Mouse (Mus musculus): ENCODE results near the gene Hmbs.
"Not testable (repeated sequence)": the region's sequence is repeated elsewhere in the genome, so short reads cannot be mapped to it uniquely, and the experiment has no call there.

DNA sequence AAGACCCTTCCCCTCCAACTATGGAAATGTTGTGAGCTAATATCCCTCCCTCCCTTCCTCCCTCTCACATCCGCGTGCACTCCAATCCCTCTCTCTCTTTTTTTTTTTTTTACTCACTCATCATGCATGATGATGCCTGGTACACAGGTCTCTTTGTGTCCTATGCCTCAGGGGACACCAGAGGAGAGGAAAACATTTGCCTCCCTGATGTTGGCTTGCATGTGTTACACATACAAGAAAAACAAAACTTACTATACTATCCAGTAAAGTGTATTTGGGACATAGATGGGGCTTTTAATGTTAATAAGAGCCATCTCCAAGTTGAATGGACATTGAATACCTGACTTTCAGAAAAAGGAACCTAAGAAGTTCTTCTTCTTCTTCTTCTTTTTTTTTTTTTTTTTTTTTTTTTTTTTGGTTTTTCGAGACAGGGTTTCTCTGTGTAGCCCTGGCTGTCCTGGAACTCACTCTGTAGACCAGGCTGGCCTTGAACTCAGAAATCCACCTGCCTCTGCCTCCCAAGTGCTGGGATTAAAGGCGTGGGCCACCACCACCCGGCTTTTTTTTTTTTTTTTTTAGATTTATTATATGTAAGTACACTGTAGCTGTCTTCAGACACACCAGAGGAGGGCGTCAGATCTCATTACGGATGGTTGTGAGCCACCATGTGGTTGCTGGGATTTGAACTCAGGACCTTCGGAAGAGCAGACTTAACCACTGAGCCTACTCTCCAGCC is 18.8 kb downstream of the Hmbs start:
- TF ChIP-seq CTCF (IDR thresholded peaks at IDR 0.05; ENCODE audit: low read depth, low read length); POLR2A (IDR thresholded peaks at IDR 0.05; ENCODE audit: insufficient read depth, low read length); EP300 (IDR thresholded peaks at IDR 0.05; ENCODE audit: insufficient read depth, low read depth, low read length): not testable (repeated sequence)

Data from ES-Bruce4 (cell line).